Mouse (Mus musculus) layer of hippocampus, adult 11-12 months (tissue): Measurements from ENCODE around the gene Ctf1.
A peak's percentile ranks its signal among the peaks of the same experiment; 100 is the strongest.

Experiments
- DNase-seq: peaks from one replicate; pipeline ENCODE4 v3.0.0; 2022; ENCODE audit warnings: low spot score

The Ctf1 gene

DNA sequence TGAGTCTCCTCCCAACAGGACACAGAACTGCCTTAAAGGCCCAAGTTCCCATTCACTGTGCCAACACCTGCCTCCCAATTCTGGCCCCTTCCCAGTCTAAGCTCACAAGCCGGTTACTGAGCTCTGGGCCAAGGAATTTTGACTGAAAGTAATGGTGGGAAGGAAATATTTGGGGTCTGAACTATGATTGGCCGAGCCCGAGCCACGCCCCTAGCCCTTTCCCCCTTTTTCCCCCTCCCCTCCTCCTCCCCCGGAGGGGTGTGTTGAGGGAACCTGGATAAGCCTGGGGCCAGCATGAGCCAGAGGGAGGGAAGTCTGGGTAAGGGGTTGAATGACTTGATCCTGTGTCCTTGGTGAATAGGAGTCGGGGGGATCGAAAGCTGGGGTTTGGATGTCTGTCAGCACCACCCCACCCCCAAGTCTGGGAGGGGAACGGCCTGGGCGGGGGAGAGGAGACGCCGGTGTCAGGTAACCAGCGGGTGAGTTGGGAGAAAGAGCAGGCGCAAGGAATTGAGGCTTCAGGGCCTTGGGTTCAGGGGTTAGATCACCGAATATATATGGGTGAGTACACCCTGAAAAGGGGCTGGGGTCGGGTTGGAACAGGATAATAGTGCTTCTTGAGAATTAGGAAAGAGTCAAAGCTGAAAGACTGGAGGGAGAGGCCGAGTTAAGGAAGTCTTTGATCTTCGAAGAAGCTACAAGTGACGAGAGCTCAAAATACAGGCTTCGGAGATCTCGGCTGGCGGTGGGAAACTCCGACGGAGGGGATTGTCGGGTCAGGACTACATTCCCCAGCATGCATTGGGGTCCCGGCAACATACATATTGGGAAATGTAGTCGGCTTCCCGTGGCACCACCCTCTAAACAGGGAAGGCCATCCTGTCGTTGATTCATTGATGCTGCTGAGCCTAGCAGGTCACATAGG lies at the start of gene Ctf1:
Ctf1 (plus strand) TSS at position 276 of the 925 bp plus-strand sequence.
- DNase-seq = peak; percentile 76

DNA sequence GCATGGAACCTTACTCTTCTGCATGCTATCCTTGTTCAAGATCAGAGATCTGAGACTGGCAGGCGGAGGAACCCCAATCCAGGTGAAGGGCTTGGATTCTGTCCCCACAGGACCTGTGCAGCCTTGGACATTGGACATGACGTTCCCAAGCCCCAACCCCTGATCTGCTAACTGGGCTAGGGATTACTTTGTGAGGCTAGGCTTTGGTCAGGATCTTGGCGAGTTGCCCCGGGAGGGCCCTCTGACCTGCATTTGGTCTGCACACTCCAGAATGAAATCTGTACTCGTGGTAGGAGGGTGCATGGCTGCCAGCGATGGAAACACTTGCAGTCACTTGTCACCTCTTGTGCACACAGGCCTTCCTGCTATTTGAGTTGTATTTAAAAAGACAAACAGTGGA lies 49.6 kb upstream of the Ctf1 start:
- DNase-seq = no peak

DNA sequence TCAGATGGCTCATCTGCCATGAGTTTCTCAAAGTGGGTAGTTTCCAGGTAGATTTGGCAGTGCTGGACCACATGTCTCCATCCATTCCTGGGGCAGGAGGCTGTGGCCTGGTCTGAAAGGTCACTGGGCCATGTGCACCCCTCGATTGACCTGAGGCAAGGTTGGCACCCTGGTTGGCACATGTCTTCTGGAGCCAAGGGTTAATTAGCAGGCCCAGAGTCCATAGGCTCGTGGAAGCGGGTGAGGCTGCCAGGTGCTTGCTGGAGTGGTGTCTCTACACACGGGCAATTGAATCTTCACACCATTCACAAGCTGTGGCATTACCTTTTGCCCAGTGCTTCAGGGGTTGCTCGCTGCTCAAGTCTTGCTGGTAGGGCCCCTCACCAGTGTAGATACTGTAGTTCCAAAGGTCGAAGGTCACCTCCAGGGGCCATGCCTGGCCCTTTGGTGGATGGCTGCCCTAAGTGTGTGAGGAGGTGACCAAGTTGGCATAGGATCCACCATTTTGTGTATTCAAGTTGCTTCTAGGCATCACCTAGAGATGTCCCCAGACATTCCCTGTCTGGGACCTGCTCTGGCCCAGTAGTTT lies 46.4 kb upstream of the Ctf1 start:
- DNase-seq = no peak

DNA sequence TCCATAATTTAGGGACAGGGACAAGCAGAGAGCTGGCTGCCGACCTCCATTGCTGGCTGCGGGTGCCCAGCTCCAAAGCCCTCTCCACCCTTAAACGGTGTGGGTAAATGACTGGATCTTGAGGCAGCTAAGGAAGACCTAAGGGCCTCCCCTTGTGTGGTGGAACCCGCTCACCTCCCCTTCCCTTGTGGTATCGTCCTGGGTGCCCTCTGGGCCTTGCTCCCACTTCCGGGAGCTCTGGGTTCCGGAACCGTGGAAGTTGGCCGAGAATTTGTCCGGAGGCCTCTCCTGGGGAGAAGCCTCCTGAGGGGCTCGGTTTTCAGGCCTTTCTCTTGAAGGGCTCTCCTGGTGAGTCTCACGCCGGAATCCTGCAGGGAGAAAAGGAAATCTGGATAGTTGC lies 45.9 kb upstream of the Ctf1 start:
- no peak for DNase-seq

- peak; percentile 16 for DNase-seq
Observed at GRCm38 (mm10) chr7:127667171-127667570, 45.4 kb upstream of the Ctf1 start.

- DNase-seq = no peak
Observed at GRCm38 (mm10) chr7:127671880-127672774, 40.4 kb upstream of the Ctf1 start.

DNA sequence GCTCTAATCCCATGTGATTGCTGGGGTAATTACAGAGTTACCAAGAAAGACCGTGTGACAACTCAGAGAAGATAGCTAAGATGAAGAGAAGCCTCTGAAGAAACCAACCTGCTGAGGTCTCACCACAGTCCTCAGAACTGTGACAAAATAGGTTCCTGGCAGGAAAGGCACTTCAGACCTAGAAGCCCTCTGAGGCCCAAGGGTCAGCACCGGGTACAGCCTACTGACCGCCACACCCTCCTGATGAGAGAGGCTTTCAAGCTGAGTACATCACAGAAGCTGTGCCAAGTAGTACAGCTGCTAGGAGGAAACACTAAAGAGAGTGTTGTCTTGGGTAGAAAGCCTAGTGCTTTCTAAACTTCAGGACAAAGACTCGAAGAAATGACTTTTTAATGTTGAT lies 39.8 kb upstream of the Ctf1 start:
- DNase-seq = no peak

DNA sequence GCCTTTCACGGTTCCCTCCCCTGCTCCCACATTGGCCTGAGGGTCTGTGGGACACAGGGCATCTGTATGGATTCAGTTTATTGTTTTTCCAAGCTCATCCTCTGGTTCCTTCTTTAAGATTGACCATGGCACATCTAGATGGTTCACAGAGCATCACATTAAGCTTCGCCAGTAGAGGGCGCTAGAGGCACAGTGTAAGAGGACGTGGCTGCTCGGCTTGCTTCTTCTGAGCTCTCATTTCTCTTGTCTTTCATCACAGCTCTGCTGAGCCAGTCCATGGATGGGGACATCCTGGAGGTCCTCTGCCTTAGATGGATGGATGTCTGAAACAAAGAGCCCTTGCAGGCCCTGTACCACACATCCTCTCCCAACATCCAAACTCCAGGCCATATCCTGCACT lies 37.6 kb upstream of the Ctf1 start:
- peak; percentile 94 for DNase-seq

DNA sequence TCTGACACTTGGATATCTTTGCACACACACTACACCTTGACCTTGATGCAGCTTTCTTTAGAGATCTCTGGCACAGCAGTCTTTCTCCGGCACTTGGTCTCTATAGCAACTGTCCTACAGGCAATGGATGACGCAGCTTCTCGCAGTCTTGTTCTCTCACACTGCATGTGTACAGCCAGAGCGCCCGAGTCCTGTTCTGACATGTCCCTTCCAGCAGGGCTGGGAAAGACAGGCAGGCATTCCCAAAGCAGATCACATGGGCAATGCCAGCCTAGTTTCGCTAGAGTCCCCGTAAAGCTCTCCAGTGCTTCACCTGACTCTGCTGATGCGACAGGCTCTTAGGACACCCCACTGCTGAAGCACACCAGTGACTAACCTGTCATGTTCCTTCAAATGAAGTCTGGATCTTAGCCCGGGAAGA lies 37.1 kb upstream of the Ctf1 start:
- DNase-seq = peak; percentile 18

DNA sequence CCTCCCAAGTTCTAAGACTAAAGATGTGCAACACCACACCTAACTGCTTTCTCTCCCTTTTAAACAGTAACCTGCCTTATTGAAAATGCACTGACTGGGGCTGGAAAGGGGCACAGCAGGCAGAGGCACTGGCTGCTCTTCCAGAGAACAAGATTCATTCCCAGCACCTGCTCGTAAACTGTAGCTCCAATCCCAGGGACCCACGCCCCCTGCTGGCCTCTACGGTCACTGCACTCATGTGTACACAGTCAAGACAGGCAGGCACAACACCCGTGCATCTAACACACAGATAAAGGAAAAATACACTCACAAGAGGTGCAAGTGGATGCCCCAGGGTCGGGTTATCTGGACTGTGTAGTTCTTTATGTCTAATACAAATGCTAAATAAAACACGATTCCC lies 35.5 kb upstream of the Ctf1 start:
- peak; percentile 41 for DNase-seq

- DNase-seq = no peak
Observed at GRCm38 (mm10) chr7:127677609-127678008, 34.9 kb upstream of the Ctf1 start.

DNA sequence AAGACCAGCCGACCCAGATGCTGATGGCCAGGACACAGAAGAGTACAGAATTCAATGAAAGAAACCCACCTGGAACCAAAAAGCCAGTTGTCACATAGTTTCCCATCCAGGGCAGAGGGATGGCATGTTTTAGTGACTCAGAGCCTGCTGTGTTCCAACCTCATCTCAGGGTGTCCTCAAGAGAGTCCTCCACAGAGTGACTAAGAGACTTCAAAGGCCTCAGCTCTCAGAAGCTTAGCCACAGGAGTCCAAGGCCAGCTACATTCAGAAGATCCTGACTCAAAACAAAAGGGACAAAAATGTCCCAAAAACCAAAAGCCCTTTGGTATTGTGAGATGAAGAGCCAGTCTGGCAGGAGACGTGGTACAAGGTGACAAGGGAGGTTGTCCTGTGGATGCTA lies 33.7 kb upstream of the Ctf1 start:
- no peak for DNase-seq

GRCm38 (mm10) chr7:127680541-127680940 lies 32.0 kb upstream of the Ctf1 start:
- DNase-seq = no peak

DNA sequence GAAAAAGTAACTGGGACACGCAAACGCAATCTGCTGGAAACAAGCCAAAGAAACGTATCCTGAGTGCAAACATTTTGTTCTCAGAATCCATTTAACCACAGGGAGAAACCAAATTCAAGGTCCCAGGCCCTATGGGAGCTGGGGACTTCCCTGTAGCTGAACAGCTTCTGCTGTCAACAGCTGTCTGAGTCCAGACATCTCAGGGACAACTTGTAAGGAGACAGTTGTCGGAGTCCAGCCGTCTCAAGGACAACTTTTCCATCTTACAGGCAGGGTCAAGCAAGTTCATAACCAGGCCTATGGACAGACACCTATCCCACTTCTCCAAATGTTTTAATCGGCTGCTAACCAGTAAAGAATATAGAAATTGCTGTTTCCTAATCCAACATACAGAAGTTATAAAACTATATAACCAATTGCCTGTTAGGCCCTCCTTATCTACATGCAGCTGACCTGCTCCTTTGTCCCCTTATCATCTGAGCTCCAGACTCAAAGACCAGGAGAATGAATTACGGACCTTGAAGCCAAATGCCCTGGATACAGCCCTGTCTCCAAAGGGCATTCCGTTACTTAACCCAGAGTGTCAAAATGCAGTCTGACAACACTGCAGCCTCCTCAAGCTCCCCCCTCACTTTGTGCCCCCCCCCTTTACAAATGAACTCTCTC lies 30.5 kb upstream of the Ctf1 start:
- no peak for DNase-seq

GRCm38 (mm10) chr7:127685304-127686018 lies 27.1 kb upstream of the Ctf1 start:
- no peak for DNase-seq

GRCm38 (mm10) chr7:127686740-127687449 lies 25.6 kb upstream of the Ctf1 start:
- no peak for DNase-seq

GRCm38 (mm10) chr7:127688935-127689334 lies 23.6 kb upstream of the Ctf1 start:
- DNase-seq = no peak

GRCm38 (mm10) chr7:127689626-127690280 lies 22.8 kb upstream of the Ctf1 start:
- no peak for DNase-seq

GRCm38 (mm10) chr7:127691221-127691989 lies 21.1 kb upstream of the Ctf1 start:
- DNase-seq = peak; percentile 41
